In the genomic region with DNA sequence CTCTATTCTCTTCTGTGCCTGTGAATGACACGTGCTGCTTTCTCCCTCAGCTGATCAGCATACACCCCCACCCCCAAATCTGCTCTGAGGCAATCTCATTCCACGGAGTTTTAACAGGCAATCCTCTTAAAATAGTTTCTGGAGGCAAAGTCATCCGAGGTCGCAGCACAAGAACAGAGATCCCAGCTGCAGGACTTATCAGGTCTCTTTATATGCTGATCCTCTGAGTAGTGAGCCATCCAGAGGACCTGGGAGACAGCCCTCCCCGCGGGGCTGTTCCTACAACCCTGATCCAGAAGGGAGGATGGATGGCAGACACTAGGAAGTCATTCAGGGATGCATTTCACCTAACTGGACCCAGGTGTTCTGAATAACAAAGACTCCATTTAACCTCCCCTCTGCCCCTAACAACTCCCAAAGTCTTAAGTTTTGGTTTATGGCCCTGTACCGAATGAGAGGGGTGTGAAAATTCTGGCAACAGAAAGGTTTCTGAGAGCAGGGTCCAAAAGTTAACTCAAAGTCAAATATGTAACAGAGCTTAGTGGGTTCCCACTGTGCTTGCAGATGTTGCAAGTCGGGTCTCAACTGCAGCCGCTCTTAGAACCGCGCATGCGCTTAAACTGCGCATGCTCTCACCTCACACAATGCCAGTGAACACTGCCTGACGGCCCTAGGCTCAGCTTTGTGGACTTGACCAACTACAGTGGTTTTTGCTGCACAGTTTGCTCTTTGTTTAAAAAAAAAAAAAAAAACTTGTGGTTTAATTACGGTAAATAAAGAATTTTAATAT, we compare ENCODE assay signal across 13 mouse cellular contexts. TPM values are rescaled to one million over a fixed set of nuclear protein-coding genes. Genes with fewer than 3 reads are reported as not detected.
DNase-seq lines count a peak whose midpoint lies in the region; ATAC-seq and TF ChIP-seq lines count a peak whose summit lies in the region.
"Had no signal": no experiment of that assay in that cellular context is flagged by ENCODE, and none has a peak within 500 bp of the region (broad histone marks: within the 10 kb centered on the region; RNA-seq: fewer than 3 reads in every experiment).

No protein-coding gene starts in this region.

- H3K4me1 ChIP-seq in heart, embryonic 11.5 days (ENCODE audit: control insufficient read depth, insufficient read depth, low read length): peaks cover 10% of the 10 kb centered on the region; the same call in 1 of the 2 replicates
- H3K4me1 ChIP-seq in heart, postnatal 0 days (ENCODE audit: control insufficient read depth, insufficient read depth): peaks cover 14% of the 10 kb centered on the region
- peaks cover 15% of the 10 kb centered on the region for H3K4me1 ChIP-seq in intestine, embryonic 15.5 days (replicated peaks)

- no peak overlapping the region for H3K9ac ChIP-seq in heart, embryonic 11.5 days (ENCODE audit: low read depth, low read length)
- no peak overlapping the region for H3K9ac ChIP-seq in heart, postnatal 0 days (replicated peaks; ENCODE audit: low read depth, low read length)
- no peak overlapping the region for H3K9ac ChIP-seq in intestine, embryonic 15.5 days
- H3K9ac ChIP-seq: embryonic facial prominence, embryonic 15.5 days; lung, embryonic 14.5 days had no signal

- H3K27ac ChIP-seq in heart, embryonic 11.5 days (ENCODE audit: low read depth, low read length): no peak overlapping the region
- peak overlapping the region; percentile 63 for H3K27ac ChIP-seq in heart, postnatal 0 days (ENCODE audit: low read depth)
- H3K27ac ChIP-seq in intestine, embryonic 15.5 days: no peak overlapping the region
- H3K27ac ChIP-seq: embryonic facial prominence, embryonic 15.5 days had no signal

- no peak for ATAC-seq in heart, embryonic 11.5 days (replicated peaks; ENCODE audit: insufficient number of reproducible peaks, low FRiP score, low TSS enrichment)
- ATAC-seq in heart, postnatal 0 days (ENCODE audit: insufficient read depth, low read depth): peak; percentile 86
- ATAC-seq in intestine, embryonic 15.5 days: no peak
- ATAC-seq: midbrain, embryonic 16.5 days had no signal

- WGBS in heart, embryonic 11.5 days (ENCODE audit: insufficient replicate concordance): 34% methylated on average over 15 of the region's 15 CpGs
- 40% methylated on average over 15 of the region's 15 CpGs for WGBS in heart, postnatal 0 days
- WGBS in intestine, embryonic 15.5 days: 55% methylated on average over 15 of the region's 15 CpGs

- no peak overlapping the region; the same call in 1 of the 2 replicates for H3K4me2 ChIP-seq in heart, embryonic 11.5 days
- H3K4me2 ChIP-seq in heart, postnatal 0 days (ENCODE audit: low read depth, low read length): no peak overlapping the region
- H3K4me2 ChIP-seq in intestine, embryonic 15.5 days (replicated peaks): no peak overlapping the region
- H3K4me2 ChIP-seq: embryonic facial prominence, embryonic 15.5 days; lung, embryonic 14.5 days had no signal

- H3K36me3 ChIP-seq in heart, embryonic 11.5 days (ENCODE audit: control insufficient read depth, insufficient read depth, low read length): no peaks in the 10 kb centered on the region
- no peaks in the 10 kb centered on the region for H3K36me3 ChIP-seq in heart, postnatal 0 days (replicated peaks; ENCODE audit: control insufficient read depth, insufficient read depth, low read length)
- no peaks in the 10 kb centered on the region for H3K36me3 ChIP-seq in intestine, embryonic 15.5 days
- H3K36me3 ChIP-seq: embryonic facial prominence, embryonic 15.5 days had no signal

- no peak for TF ChIP-seq CTCF in heart, postnatal 0 days (IDR thresholded peaks at IDR 0.05; ENCODE audit: low read depth)

- H3K27me3 ChIP-seq in heart, embryonic 11.5 days (ENCODE audit: control insufficient read depth, insufficient read depth, low read length): peaks cover 24% of the 10 kb centered on the region
- H3K27me3 ChIP-seq in heart, postnatal 0 days (ENCODE audit: control insufficient read depth, insufficient read depth, low read length): peaks cover 16% of the 10 kb centered on the region
- no peaks in the 10 kb centered on the region for H3K27me3 ChIP-seq in intestine, embryonic 15.5 days (replicated peaks)

- peaks cover 5% of the 10 kb centered on the region for H3K9me3 ChIP-seq in heart, embryonic 11.5 days (replicated peaks; ENCODE audit: control insufficient read depth, low read length)
- no peaks in the 10 kb centered on the region for H3K9me3 ChIP-seq in heart, postnatal 0 days (replicated peaks; ENCODE audit: control insufficient read depth, low read length)
- H3K9me3 ChIP-seq in intestine, embryonic 15.5 days: no peaks in the 10 kb centered on the region
- H3K9me3 ChIP-seq: embryonic facial prominence, embryonic 15.5 days had no signal

- TF ChIP-seq EP300 in heart, postnatal 0 days (IDR thresholded peaks at IDR 0.05; ENCODE audit: low read depth): peak; percentile 79; the same call in 1 of the 2 replicates

- H3K4me3 ChIP-seq in heart, embryonic 11.5 days (ENCODE audit: low read depth, low read length): no peak overlapping the region
- no peak overlapping the region for H3K4me3 ChIP-seq in heart, postnatal 0 days (ENCODE audit: low read depth, low read length)
- H3K4me3 ChIP-seq in intestine, embryonic 15.5 days (replicated peaks): no peak overlapping the region
- H3K4me3 ChIP-seq: embryonic facial prominence, embryonic 15.5 days had no signal

- peak; percentile 25 to 31 for DNase-seq in heart, adult 18-20 months
- peak; percentile 59 for DNase-seq in retina, adult 2 months (ENCODE audit: low read depth, low spot score)
- no peak for DNase-seq in retina, embryonic 14.5 days (ENCODE audit: low spot score)
- DNase-seq in heart, postnatal 0 days (ENCODE audit: low spot score): peak; percentile 83
- no peak for DNase-seq in gastrocnemius, adult 18-20 months (ENCODE audit: low spot score)
- no peak for DNase-seq in MN1 (ENCODE audit: low spot score)
- DNase-seq: adrenal gland, postnatal 14 days; cerebellum, adult 11-12 months; lung, embryonic 14.5 days had no signal

RNA-seq across cellular contexts. Expression of a gene that starts 26.0 kb away (rescaled TPM):
- total RNA-seq in heart, adult 18-20 months (2021): 1 to 10 TPM; 2.6 to 3.3 TPM
- polyA plus RNA-seq in heart, embryonic 11.5 days (2014; fragmentation: Nextera tagmentation; extraction: Ambion mirVana): 0.55 and 0.79 TPM in 2 replicates
- total RNA-seq in heart, postnatal 0 days (2014; rRNA removed; ENCODE audit: low replicate concordance): 0.97 and 5.0 TPM in 2 replicates
- polyA plus RNA-seq in heart, postnatal 0 days (2015; fragmentation: Nextera tagmentation; extraction: Ambion mirVana): 0.97 and 1.3 TPM in 2 replicates
- under 1 TPM; 0.33 to 0.66 TPM for total RNA-seq in gastrocnemius, adult 18-20 months (2021)
- 5.1 and 6.2 TPM in 2 replicates for polyA plus RNA-seq in intestine, embryonic 15.5 days (2015; fragmentation: Nextera tagmentation; extraction: Ambion mirVana)

Comparison
In these comparisons a context has a peak if more than half of its experiments do, and no peak if none do; other contexts are left out.
1. DNase-seq: peak in heart, adult 18-20 months (2 of 2), retina, adult 2 months (single experiment) and heart, postnatal 0 days (single experiment); none in retina, embryonic 14.5 days (single experiment), gastrocnemius, adult 18-20 months (single experiment) and MN1 (single experiment).